Comparison of ENCODE assay signal across 8 mouse cellular contexts in the genomic region with DNA sequence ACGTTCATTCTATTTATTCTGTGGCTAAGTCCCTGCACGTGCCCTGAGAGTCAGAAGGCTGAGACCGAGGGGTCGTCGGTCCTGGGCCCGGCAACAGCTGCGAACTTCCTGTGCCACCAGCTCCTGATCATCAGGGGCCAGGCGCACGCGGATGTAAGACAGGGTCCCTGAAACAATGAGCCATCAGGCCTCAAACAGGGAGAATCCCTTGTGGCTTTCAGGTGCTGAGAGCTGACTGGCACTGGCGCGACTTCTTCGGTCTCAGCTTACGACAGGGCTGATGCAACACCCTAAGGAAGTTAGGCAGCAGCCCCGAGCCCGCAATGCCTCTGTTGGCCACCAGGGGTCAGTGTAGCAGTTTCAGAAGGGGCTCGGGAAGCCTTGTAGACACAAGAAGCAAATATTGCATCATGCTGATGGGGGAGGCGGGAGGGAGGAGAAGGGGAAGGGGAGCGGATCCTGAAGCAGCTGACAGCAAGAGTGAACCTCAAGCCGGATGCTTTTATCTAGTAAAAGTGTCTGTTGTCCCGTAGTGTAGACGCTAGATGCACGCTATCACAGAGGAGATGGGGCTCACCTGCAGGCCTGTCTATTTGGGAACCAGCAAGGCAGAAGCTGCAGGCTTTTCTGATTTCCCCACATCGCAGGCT. TPM values are rescaled to one million over a fixed set of nuclear protein-coding genes. Genes with fewer than 3 reads are reported as not detected.
A peak's percentile ranks its signal among the peaks of the same experiment; 100 is the strongest.
DNase-seq lines count a peak whose midpoint lies in the region; ATAC-seq lines count a peak whose summit lies in the region.

No protein-coding gene starts in this region.

- peak overlapping the region; percentile 47 for H3K4me2 ChIP-seq in hindbrain, embryonic 12.5 days (replicated peaks)

- no peaks in the 10 kb centered on the region for H3K36me3 ChIP-seq in hindbrain, embryonic 12.5 days

- 7% methylated on average over 24 of the region's 24 CpGs for WGBS in hindbrain, embryonic 12.5 days

- H3K27me3 ChIP-seq in hindbrain, embryonic 12.5 days: peaks cover 7% of the 10 kb centered on the region

- peak; percentile 100 for DNase-seq in MN1 (ENCODE audit: low spot score)
- DNase-seq in cerebellum, adult 9-10 months: peak; percentile 99
- peak; percentile 89 to 100 for DNase-seq in frontal cortex, adult 2 months (ENCODE audit: extremely low spot score in 1 of 2, low spot score in 1 of 2)
- peak; percentile 96 to 98 for DNase-seq in layer of hippocampus, postnatal 14 days (ENCODE audit: low spot score in 2 of 2)
- DNase-seq in lung, postnatal 14 days: peak; percentile 99
- DNase-seq in retina, adult 2 months (ENCODE audit: low read depth, low spot score): peak; percentile 78
- DNase-seq in thymus, postnatal 36 days: peak; percentile 94 to 97

- H3K4me3 ChIP-seq in hindbrain, embryonic 12.5 days: peak overlapping the region; percentile 3; the same call in 1 of the 2 replicates

- peak overlapping the region; percentile 44; the same call in 1 of the 2 replicates for H3K9ac ChIP-seq in hindbrain, embryonic 12.5 days

- peak; percentile 79 for ATAC-seq in hindbrain, embryonic 12.5 days (ENCODE audit: low FRiP score)

- H3K27ac ChIP-seq in hindbrain, embryonic 12.5 days: no peak overlapping the region

- H3K9me3 ChIP-seq in hindbrain, embryonic 12.5 days (replicated peaks): no peaks in the 10 kb centered on the region

- H3K4me1 ChIP-seq in hindbrain, embryonic 12.5 days: peaks cover 14% of the 10 kb centered on the region

RNA-seq across cellular contexts. Expression of a gene that starts 21.6 kb away (rescaled TPM):
- 44.5 and 50.3 TPM in 2 replicates for polyA plus RNA-seq in frontal cortex, adult 2 months (2012; rRNA removed)
- polyA plus RNA-seq in hindbrain, embryonic 12.5 days (2016; fragmentation: Nextera tagmentation; extraction: Ambion mirVana): 43.0 and 43.4 TPM in 2 replicates
- total RNA-seq in layer of hippocampus, postnatal 14 days (2021): 10 to 100 TPM; 28.0 to 30.7 TPM

RNA-seq across cellular contexts. Expression of a gene that starts 56.5 kb away (rescaled TPM):
- polyA plus RNA-seq in frontal cortex, adult 2 months (2012; rRNA removed): 63.7 and 70.1 TPM in 2 replicates
- polyA plus RNA-seq in hindbrain, embryonic 12.5 days (2016; fragmentation: Nextera tagmentation; extraction: Ambion mirVana): 29.4 and 33.2 TPM in 2 replicates
- total RNA-seq in layer of hippocampus, postnatal 14 days (2021): 100 to 1,000 TPM; 133 to 140 TPM
